Mouse (Mus musculus): ENCODE data around the gene Crispld2. TPM values are rescaled to one million over a fixed set of nuclear protein-coding genes. Genes with fewer than 3 reads are reported as not detected.

Gene Crispld2
- total RNA-seq, 1 experiment from 2014 or later: 11.5 TPM

- ATAC-seq (ENCODE audit: extremely low read depth, insufficient number of reproducible peaks, low FRiP score, poor library complexity, severe bottlenecking): no peak
Observed at GRCm38 (mm10) chr8:120093103-120093502, 100.9 kb downstream of the Crispld2 start.

DNA sequence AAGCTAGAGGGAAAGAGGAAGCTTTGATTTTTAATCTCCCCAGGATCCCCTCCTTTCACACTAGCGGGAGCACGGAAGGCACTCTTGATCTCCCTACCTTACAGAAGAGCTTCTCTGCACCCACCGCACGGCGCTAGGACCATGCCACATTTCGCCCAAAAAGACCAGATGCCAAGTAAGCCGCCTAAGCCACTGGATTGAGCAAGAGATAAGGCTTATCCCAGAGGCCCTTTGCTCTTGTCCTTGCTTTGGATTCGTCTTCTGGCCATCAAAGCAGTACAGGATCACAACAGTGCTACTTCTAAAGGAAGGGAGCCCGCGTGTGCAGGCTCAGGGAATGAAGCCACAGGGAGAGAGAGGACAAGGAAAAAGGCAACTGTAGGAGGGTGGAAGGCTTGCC, 102.6 kb downstream of the Crispld2 start:
- ATAC-seq (ENCODE audit: extremely low read depth, insufficient number of reproducible peaks, low FRiP score, poor library complexity, severe bottlenecking): no peak

DNA sequence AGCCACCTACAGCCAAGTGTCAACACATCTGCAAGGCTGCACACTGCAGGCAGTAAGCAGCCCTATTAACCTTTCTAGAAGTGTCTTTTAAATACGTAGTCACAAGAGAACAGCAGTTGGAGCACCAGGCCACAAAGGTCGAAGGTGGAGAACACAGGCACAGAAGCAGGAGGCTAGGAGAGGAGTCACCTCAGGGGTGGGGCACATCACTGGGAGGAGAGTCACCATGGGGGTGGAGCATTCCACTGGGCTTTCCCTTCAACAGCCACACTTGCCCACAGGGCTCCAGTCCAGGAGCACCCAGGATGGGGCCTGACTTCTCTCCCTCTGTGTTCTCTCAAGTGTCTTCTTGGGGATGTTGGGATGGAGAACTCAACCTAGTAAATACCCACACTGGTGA, 104.2 kb downstream of the Crispld2 start:
- no peak for ATAC-seq (ENCODE audit: extremely low read depth, insufficient number of reproducible peaks, low FRiP score, poor library complexity, severe bottlenecking)

GRCm38 (mm10) chr8:120100388-120101067, 108.3 kb downstream of the Crispld2 start:
- ATAC-seq (ENCODE audit: extremely low read depth, insufficient number of reproducible peaks, low FRiP score, poor library complexity, severe bottlenecking): no peak

DNA sequence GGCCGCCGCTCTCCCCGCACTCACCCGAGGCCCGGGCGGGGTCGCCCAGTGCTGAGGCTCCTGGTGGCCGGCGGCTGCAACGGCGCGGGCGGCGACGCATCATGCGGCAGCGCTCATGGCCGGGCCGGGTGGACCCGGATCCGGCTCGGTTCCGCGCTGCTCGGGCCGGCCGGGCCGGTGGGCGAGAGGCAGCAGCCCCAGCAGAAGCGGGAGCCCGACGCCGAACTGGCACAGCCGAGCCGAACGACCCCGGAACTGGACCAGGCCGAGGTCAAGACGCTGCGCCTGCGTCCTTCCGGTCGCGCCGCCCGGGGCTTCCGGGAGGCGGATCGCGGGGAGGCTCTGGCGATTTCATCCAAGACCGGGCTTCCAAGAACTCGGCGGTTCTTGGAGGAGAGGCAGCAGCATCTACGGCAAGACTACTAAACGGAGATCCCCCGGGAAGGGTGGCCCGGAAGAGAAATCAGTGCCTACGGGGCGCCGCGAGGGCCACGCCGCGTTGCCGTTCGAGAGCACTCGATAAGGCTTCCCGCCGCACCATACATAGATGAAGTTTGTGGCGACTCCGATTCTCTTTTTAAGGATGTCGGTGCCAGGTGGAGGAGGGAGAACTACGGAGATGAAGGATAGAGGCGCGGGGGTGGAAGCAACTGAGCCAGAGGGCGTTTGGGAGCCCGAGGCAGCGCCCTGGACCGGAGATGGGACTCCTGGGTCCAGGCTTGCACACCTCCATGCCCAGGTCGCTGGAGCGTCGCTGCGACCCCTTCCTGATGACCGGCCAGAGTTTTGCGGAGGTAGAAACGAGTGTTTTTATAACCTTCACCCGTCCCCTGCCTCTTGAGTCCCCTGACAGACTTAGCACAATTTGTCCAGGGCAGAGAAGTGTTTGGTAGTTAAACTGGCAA, 109.1 kb downstream of the Crispld2 start, which contains the start of gene Zdhhc7:
Gene Zdhhc7, minus strand, starts transcription at position 415 of the 905 bp plus-strand sequence.
- ATAC-seq (ENCODE audit: extremely low read depth, insufficient number of reproducible peaks, low FRiP score, poor library complexity, severe bottlenecking): peak; percentile 48

Other genes with a start within 250 kb of the Crispld2 start
- gene Tldc1, start 214.0 kb upstream of the Crispld2 start, total RNA-seq (2017): 4.1 and 4.2 TPM in 2 replicates
- gene Cotl1, start 151.9 kb upstream of the Crispld2 start, total RNA-seq (2017): 348 and 428 TPM in 2 replicates
- gene Klhl36, start 130.2 kb upstream of the Crispld2 start, total RNA-seq (2017): 10.0 and 14.7 TPM in 2 replicates
- 35.3 and 44.2 TPM in 2 replicates for gene Usp10, start 82.1 kb upstream of the Crispld2 start, total RNA-seq (2017)
- gene Gm20388, start 81.6 kb upstream of the Crispld2 start, total RNA-seq (2017): 9.9 and 10.8 TPM in 2 replicates
- 27.6 and 45.2 TPM in 2 replicates for gene Zdhhc7, start 109.0 kb downstream of the Crispld2 start, total RNA-seq (2017)
- gene 6430548M08Rik, start 121.7 kb downstream of the Crispld2 start, total RNA-seq (2017): 97.9 and 122 TPM in 2 replicates
- gene Fam92b, start 185.0 kb downstream of the Crispld2 start, total RNA-seq (2017): not detected in 2 replicates
- 22.8 and 28.5 TPM in 2 replicates for gene Gse1, start 236.0 kb downstream of the Crispld2 start, total RNA-seq (2017)

Data from neutrophil, adult 5-6 weeks (primary cell).